ENCODE assay signal across 8 mouse cellular contexts in genomic region chr8:107587429-107587994, GRCm38 (mm10). TPM values are rescaled to one million over a fixed set of nuclear protein-coding genes. Genes with fewer than 3 reads are reported as not detected.
DNase-seq lines count a peak whose midpoint lies in the region; ATAC-seq and TF ChIP-seq lines count a peak whose summit lies in the region.

No protein-coding gene starts in this region.

- no peak for ATAC-seq in heart, embryonic 11.5 days (replicated peaks; ENCODE audit: insufficient number of reproducible peaks, low FRiP score, low TSS enrichment)
- ATAC-seq in hindbrain, embryonic 15.5 days (ENCODE audit: low FRiP score, low read depth) = 0 out of 2 replicates have a peak, but pooled peaks have one; percentile 28
- ATAC-seq in liver, postnatal 0 days = peak; percentile 28
- ATAC-seq in stomach, embryonic 15.5 days (ENCODE audit: insufficient read depth, low FRiP score, low read depth) = no peak

- peak overlapping the region; percentile 96 for H3K9ac ChIP-seq in heart, embryonic 11.5 days (ENCODE audit: low read depth, low read length)
- H3K9ac ChIP-seq in hindbrain, embryonic 15.5 days = peak overlapping the region; percentile 96
- peak overlapping the region; percentile 83 for H3K9ac ChIP-seq in liver, postnatal 0 days (replicated peaks)
- peak overlapping the region; percentile 90 for H3K9ac ChIP-seq in stomach, embryonic 15.5 days

- H3K27ac ChIP-seq in heart, embryonic 11.5 days (ENCODE audit: low read depth, low read length) = peak overlapping the region; percentile 78
- H3K27ac ChIP-seq in hindbrain, embryonic 15.5 days (replicated peaks) = peak overlapping the region; percentile 93
- H3K27ac ChIP-seq in liver, postnatal 0 days (ENCODE audit: low read depth) = peak overlapping the region; percentile 81
- H3K27ac ChIP-seq in stomach, embryonic 15.5 days = peak overlapping the region; percentile 82

- no peaks in the 10 kb centered on the region for H3K9me3 ChIP-seq in heart, embryonic 11.5 days (replicated peaks; ENCODE audit: control insufficient read depth, low read length)
- no peaks in the 10 kb centered on the region for H3K9me3 ChIP-seq in hindbrain, embryonic 15.5 days
- no peaks in the 10 kb centered on the region for H3K9me3 ChIP-seq in liver, postnatal 0 days (ENCODE audit: low read length)
- H3K9me3 ChIP-seq in stomach, embryonic 15.5 days = no peaks in the 10 kb centered on the region

- H3K36me3 ChIP-seq in heart, embryonic 11.5 days (ENCODE audit: control insufficient read depth, insufficient read depth, low read length) = peaks cover 19% of the 10 kb centered on the region
- H3K36me3 ChIP-seq in hindbrain, embryonic 15.5 days = peaks cover 27% of the 10 kb centered on the region
- H3K36me3 ChIP-seq in liver, postnatal 0 days (replicated peaks; ENCODE audit: insufficient read depth, low read length) = peaks cover 36% of the 10 kb centered on the region
- peaks cover 28% of the 10 kb centered on the region for H3K36me3 ChIP-seq in stomach, embryonic 15.5 days

- TF ChIP-seq CTCF in liver, postnatal 0 days (IDR thresholded peaks at IDR 0.05; ENCODE audit: low read depth) = no peak

- peaks cover 8% of the 10 kb centered on the region; the same call in 1 of the 2 replicates for H3K4me1 ChIP-seq in heart, embryonic 11.5 days (ENCODE audit: control insufficient read depth, insufficient read depth, low read length)
- H3K4me1 ChIP-seq in hindbrain, embryonic 15.5 days (replicated peaks) = peaks cover 19% of the 10 kb centered on the region
- H3K4me1 ChIP-seq in liver, postnatal 0 days (ENCODE audit: insufficient read depth) = peaks cover 14% of the 10 kb centered on the region
- 0 out of 2 replicates have a peak, but pooled peaks cover 7% of the 10 kb centered on the region for H3K4me1 ChIP-seq in stomach, embryonic 15.5 days

- peak overlapping the region; percentile 98 for H3K4me3 ChIP-seq in heart, embryonic 11.5 days (ENCODE audit: low read depth, low read length)
- peak overlapping the region; percentile 98 for H3K4me3 ChIP-seq in hindbrain, embryonic 15.5 days
- H3K4me3 ChIP-seq in liver, postnatal 0 days (ENCODE audit: low read depth, low read length) = peak overlapping the region; percentile 90
- H3K4me3 ChIP-seq in stomach, embryonic 15.5 days (replicated peaks) = peak overlapping the region; percentile 93

- WGBS in heart, embryonic 11.5 days (ENCODE audit: insufficient replicate concordance) = under 1% methylated on average over 17 of the region's 17 CpGs
- WGBS in hindbrain, embryonic 15.5 days = under 1% methylated on average over 17 of the region's 17 CpGs
- 0% methylated on average over 17 of the region's 17 CpGs for WGBS in liver, postnatal 0 days (ENCODE audit: insufficient replicate concordance)
- WGBS in stomach, embryonic 15.5 days = under 1% methylated on average over 17 of the region's 17 CpGs

- DNase-seq in heart, postnatal 4 days = no peak
- DNase-seq in CD4-positive, CD25-positive, alpha-beta regulatory T cell, adult 2 months (ENCODE audit: low read depth, low spot score) = peak; percentile 21
- DNase-seq in embryo, embryonic 11 days = peak; percentile 26
- no peak for DNase-seq in liver, postnatal 0 days
- DNase-seq in layer of hippocampus, postnatal 36 days = no peak

- TF ChIP-seq EP300 in liver, postnatal 0 days (IDR thresholded peaks at IDR 0.05; ENCODE audit: low read depth) = no peak

- H3K27me3 ChIP-seq in heart, embryonic 11.5 days (ENCODE audit: control insufficient read depth, insufficient read depth, low read length) = no peaks in the 10 kb centered on the region
- no peaks in the 10 kb centered on the region for H3K27me3 ChIP-seq in hindbrain, embryonic 15.5 days
- H3K27me3 ChIP-seq in liver, postnatal 0 days (ENCODE audit: insufficient read depth, low read length) = no peaks in the 10 kb centered on the region
- H3K27me3 ChIP-seq in stomach, embryonic 15.5 days (replicated peaks) = no peaks in the 10 kb centered on the region

- H3K4me2 ChIP-seq in heart, embryonic 11.5 days = peak overlapping the region; percentile 81
- peak overlapping the region; percentile 89 for H3K4me2 ChIP-seq in hindbrain, embryonic 15.5 days
- peak overlapping the region; percentile 83 for H3K4me2 ChIP-seq in liver, postnatal 0 days (ENCODE audit: low read depth, low read length)
- H3K4me2 ChIP-seq in stomach, embryonic 15.5 days = peak overlapping the region; percentile 60

RNA-seq across cellular contexts. Expression of gene Psmd7, which starts 0.8 kb away (rescaled TPM):
- 223 and 234 TPM in 2 replicates for polyA plus RNA-seq in heart, embryonic 11.5 days (2014; fragmentation: Nextera tagmentation; extraction: Ambion mirVana)
- total RNA-seq in heart, postnatal 4 days (2021) = 10 to 100 TPM; 86.7 to 90.6 TPM
- polyA plus RNA-seq in hindbrain, embryonic 15.5 days (2015; fragmentation: Nextera tagmentation; extraction: Ambion mirVana) = 234 and 236 TPM in 2 replicates
- polyA plus RNA-seq in liver, postnatal 0 days (2015; fragmentation: Nextera tagmentation; extraction: Ambion mirVana) = 89.8 and 96.5 TPM in 2 replicates
- 251 and 263 TPM in 2 replicates for polyA plus RNA-seq in stomach, embryonic 15.5 days (2015; fragmentation: Nextera tagmentation; extraction: Ambion mirVana)
- total RNA-seq in layer of hippocampus, postnatal 36 days (2021) = 100 to 1,000 TPM; 103 to 108 TPM

Comparison
In these comparisons a context has a peak if more than half of its experiments do, and no peak if none do; other contexts are left out.
1. ATAC-seq: peak in hindbrain, embryonic 15.5 days (single experiment) and liver, postnatal 0 days (single experiment); none in heart, embryonic 11.5 days (single experiment) and stomach, embryonic 15.5 days (single experiment).
2. DNase-seq: peak in CD4-positive, CD25-positive, alpha-beta regulatory T cell, adult 2 months (single experiment) and embryo, embryonic 11 days (single experiment); none in heart, postnatal 4 days (single experiment), liver, postnatal 0 days (single experiment) and layer of hippocampus, postnatal 36 days (0 of 2).
3. Peak in every context shown above with its lines, with median percentiles within 50 percentile points of each other: H3K27ac ChIP-seq, H3K4me2 ChIP-seq, H3K4me3 ChIP-seq and H3K9ac ChIP-seq.